Mouse (Mus musculus): ENCODE results near the gene Palld.

Palld gene

DNA sequence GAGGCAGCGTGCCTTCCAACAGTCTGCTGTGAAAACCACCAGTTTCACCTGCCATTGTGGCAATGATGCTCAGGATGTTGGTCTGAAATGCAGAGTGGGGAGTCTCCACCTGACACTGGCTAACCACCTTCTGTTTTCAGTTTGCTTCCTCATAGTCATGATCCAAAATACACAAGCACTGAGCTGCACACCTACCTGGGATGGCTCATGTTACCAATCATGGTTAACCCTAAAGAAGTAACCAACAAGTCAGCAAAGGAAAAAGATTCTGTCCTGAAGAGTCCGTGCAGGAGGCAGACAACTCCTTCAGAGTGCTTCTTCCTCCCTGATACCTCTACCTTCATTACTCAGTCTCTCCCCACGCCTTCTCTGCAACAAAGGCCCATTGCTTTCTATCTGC lies 314.8 kb downstream of the Palld start:
- DNase-seq (ENCODE audit: low spot score), result no peak

DNA sequence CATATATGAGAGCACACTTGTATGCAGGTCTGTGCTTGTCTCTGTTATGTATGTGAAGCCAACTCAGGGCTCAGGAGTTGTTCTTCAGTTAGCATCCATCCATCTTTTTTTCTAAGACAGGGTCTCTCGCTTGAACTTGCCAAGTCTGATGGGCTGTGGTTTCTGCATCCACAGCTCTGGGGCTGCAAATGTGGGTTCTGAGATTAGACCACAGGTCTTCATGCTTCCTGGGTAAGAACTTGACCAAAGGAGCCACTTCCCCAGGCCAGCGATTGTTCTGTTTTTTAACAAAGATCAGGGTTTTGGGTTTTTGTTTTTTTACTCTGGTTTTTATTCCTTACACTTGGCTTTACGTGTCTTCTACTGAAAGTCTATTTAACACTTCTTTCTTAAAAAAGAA lies 316.0 kb downstream of the Palld start:
- no peak for DNase-seq (ENCODE audit: low spot score)

DNA sequence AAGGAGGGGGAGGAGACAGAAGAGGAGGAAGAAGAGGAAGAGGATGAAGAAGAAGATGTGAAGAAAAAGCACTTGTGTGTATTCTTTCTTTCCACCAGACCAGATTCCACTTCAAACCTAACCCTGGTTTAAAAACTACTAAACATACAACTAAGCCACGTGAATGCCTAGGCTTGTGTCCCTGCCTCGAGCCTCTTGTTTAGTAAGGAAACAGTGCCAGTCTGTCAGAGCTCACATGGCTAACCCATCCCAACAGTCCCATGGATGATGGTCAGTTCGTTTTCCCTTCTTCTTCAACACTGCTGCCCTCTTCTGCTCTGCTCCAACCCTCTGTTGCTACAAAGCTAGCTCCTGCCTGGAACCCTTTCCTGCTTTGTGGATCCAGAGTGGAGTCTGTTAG lies 316.7 kb downstream of the Palld start:
- DNase-seq (ENCODE audit: low spot score), result no peak

DNA sequence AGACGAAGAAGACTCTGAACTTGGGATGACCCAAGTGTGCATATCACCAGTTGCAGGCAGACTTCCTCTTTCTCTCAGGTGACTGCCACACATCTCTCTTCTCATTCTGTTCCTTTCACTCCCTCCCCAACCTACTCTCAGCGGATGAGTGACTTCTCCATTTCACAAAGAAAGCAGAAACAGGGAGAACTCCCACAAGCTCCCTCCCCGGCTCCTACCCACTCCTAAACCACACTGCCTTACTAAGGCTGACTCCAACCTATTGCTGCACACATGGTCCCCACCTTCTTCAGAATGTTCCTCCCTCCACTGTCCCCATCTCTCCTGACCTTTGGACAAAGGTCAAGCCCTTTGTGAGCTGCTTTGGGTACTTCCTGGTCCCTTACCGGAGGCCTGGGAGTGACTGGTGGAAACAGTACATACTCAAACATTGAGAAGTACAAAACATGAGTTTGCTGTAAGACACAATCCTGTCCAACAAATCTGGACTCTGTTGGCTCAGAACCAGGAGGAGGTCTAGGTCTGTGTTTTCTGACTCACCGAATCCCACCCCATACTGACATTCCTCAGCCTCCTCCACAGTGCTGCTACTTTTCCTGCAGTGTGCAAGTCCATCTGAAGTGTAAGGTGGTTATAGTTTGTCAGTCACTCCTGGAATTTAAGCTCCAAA lies 317.6 kb downstream of the Palld start:
- no peak for DNase-seq (ENCODE audit: low spot score)

DNA sequence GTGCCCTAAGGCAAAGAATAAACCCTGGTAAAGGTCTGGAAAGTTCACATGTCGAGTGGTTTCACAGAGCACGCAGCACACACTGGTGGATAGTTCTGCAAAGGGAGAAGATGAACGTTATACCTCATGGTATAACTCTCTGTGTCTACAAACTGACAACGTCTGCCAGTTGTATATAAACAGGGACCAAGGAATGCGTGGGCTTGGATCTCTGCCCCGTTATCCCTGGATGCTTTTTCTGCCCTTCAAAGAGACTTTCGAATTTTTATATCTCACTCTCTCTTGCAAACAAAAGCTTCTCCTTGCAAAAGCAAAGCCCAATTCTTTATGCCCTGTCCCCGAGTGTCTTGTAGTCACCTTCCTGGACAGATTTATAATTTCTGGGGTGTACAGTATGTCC lies 319.9 kb downstream of the Palld start:
- no peak for DNase-seq (ENCODE audit: low spot score)

DNA sequence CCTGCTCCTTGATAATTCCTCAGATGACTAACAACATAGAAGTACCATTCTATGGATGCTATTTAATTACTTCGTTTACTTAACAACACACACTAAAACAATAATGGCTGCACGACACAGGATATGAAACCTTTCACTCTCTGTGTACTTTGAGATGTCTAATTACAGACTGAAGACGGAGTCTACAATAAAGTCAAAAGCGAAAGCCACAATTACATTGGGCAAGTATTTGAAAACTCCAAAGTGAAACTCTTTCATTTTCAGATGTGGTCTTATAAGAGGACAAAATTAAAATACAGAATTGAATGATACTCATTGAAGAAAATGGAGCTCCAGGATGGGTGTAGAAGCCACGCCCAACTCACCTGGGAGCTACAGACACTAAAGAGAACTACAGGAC lies 321.2 kb downstream of the Palld start:
- no peak for DNase-seq (ENCODE audit: low spot score)

DNA sequence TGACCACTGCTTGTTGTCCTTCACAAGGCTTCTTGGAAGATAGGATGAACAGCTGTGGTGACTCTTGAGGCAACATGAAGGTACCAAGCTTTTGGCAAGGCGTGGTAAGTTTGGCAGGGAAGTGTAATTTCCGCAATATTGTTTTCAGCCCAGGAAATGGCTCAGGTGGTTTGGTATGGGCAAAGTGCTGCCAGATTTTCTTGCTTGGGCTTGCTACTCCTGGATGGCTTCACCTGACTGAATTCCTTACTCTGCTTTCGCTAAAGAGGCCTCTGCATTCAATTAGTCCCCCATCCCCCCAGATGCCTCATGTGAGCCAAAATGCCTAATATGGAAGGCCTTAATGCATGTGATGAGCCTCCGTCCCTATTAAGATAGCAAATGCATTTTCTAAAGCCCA lies 322.7 kb downstream of the Palld start:
- DNase-seq (ENCODE audit: low spot score), result no peak

DNA sequence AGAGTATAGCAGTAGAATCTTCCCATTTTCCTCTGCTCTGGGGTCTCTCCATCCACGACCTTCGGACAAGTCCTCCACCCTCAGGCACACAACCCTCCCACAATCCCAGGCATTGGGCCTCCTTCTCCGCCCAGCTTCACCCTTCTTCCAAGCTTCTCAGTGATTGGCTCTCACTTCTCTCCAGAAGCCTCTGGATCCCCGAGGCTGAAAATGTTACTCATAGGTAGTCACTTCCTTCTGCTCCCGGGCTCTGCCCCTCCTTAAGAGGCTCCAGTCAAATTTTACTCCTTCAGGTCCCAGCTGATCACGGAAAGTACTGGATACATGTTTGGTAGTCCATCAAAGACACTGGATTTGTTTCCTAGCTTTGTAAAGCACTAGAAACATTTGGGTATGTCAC lies 323.7 kb downstream of the Palld start:
- DNase-seq (ENCODE audit: low spot score), result no peak

DNA sequence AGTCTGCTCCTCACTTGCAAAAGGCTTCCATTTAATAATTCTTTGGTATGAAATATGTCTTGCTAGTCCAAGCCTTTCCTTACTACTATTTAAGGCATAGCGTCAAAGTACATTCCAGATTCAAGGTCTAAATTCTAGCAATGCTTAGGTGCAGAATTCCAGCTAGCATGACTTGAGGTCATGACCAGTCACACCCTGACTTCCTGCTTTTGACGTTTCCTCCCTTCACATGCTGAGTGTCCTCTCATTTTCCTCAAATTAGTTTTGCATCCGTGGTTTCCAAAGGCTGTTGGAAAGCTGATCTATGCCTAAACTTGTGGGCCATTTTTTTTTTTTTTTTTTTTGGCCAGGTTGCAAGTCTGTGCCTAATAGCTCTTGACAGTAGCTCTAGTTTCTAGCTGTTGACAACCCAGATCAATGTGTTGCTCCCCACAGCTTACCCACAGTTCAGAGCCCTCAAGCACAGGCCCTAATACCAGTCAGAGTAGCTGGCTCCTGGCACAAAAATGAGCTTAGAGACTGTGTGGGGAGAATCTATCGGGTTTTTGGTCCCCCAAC lies 327.3 kb downstream of the Palld start:
- no peak for DNase-seq (ENCODE audit: low spot score)

DNA sequence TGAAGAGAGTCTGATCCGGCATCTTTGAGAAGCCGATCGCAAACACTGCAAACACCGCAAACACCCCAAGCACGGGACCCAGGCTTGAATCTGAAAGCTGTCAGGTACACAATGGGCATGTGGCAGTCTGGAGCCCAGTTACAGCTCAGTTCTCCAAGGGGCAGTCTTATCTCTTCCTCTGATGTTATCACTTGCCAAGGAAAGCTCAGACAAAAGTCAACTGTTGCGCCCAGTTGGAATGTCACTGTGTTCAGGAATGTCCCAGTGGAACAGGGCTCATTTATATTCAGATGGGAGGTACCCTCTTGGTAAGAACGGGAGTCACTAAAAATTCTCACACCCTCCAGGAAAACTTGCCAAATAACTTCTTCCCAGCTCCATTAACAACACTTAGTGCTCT lies 328.0 kb downstream of the Palld start:
- DNase-seq (ENCODE audit: low spot score), result no peak

DNA sequence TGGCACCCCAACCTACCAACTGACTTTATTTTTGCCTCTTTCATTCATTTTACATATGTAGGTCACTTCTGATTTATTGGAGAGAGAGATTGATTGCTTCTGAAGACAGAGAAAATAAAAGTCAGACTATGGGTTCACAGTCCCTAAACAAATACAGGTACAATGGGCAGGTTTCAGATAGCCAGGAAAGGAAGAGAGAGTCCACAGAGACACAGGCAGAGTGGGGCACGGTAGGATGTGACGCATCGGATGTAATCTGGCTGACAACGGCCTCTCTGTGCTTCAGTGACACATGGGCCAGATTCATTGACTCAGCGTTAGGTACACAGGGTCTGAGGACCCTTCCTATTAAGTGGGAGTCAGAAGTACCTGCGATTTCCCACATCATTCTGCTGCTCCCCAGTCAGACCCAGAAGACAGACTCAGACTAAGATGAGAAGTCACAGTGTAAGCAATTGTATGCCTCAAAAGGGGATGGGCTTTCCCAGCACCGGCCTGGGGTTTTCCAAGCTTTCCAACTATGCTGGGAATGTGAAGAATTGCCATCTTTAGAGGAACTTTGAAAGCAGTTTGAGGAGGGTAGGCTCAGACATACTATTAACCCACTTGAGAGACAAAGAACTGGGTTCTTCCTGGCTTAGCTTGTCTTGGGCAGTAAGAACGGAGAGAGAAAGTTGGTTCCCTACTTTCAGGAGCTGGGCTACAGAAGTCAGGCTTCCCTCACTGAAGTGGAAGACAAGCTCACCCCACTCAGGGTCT lies 329.1 kb downstream of the Palld start:
- no peak for DNase-seq (ENCODE audit: low spot score)

DNA sequence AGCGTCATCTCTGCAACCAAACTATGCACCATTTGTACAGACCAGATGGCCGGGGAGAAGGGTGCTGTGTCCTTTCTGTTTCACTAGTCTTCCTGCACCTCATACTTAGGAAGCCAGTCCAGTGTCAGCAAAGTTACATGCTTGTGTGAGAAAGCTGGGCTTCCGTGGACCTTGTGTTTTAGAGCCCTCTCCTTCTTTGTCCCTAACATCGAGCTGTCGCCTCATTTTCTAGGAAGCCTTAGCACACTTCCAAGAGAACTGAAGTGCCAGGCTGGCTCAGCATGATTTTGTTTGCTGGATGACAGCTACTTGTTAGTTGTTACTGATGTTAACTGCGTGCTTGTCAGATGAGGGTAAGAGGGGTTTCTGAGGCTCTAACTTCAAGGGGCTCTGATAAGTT lies 329.8 kb downstream of the Palld start:
- no peak for DNase-seq (ENCODE audit: low spot score)

DNA sequence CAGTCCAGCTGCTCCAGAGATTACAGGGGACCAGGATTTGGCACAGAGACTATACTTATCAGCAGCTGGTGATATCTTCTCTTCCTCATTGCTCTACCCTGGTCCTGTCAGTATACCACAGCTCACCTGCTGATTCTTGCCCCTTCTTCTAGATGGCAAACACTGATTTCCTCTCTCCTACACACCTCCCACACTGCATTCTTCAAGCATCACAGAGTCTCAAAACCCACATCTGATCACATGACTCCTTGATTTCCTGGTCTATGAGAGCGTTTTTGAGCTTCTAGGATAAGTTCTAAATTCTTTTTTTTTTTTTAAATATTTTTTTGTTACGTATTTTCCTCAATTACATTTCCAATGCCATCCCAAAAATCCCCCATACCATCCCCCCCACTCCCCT lies 331.9 kb downstream of the Palld start:
- no peak for DNase-seq (ENCODE audit: low spot score)

DNA sequence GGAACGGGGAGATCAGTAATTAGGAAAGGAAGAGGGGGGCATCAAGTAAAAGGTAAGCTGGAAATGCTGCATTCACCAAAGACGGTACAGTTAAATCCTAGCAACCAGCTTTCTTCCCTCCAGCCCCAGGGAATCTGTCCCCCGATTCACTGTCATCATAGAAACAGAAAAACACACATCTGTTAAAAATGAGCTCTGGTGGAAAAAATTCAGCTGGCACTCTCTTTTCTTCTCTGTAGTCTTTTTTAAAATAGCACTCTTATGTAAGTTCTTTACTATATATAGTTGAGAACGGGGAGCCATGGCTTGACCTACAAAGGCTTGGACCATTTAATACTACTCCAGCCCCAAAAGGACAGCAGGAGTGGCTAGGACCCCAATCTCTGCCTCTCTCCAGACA lies 332.8 kb downstream of the Palld start:
- no peak for DNase-seq (ENCODE audit: low spot score)

DNA sequence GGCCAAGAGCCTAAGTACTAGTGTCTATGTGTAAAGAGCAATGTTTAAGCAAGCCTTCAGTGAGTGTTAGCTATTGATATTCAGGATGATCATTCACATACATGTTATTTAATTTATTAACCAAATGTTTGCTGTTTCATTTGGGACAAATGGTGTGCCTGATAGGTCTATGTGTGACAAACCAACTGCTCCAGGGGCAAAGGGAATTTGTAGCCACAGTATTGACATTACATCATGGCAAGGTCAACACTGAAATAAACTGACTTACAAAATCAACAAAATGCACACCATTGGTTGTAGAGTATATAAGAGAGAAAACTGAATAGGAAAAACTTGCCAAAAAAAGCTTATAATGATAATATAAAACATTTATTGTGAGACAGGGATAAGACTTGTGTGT lies 333.3 kb downstream of the Palld start:
- DNase-seq (ENCODE audit: low spot score), result no peak

DNA sequence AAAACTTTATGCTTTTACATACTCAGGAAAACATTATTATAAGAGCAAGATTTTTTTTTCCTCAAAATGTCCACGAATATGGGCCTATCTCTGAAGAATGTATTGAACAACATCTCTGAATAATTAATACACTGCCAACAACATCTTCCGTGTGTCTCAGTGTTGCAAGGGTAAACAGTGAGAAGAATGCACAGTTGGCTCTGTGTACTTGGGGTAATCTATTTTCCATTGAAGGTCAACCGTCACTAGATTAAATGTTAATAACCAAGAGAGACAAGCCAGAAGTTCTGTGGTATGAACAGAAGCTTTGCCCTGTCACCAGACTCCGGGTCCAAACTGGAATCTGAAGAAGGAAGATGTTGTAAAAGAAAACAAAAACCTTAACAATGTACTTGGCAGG lies 339.1 kb downstream of the Palld start:
- DNase-seq (ENCODE audit: low spot score), result no peak

DNA sequence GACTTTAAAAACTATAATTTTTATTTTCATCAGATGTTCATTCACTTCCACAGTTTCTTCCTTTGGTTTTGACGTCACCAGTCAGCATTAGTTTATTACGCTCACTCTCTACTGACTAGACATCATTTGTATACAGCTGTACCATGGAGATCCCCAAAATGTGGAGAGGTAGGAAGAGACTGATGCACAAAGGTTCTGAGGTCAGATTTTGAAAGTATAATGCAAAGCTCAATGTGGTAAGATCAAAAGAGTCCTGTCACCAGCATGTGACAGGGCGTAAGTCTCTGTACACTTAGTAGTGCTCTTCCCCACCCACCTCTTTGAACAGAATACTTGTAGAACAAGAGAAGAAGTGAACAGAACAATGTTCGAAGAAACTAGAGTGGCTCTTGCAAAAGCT lies 339.9 kb downstream of the Palld start:
- no peak for DNase-seq (ENCODE audit: low spot score)

DNA sequence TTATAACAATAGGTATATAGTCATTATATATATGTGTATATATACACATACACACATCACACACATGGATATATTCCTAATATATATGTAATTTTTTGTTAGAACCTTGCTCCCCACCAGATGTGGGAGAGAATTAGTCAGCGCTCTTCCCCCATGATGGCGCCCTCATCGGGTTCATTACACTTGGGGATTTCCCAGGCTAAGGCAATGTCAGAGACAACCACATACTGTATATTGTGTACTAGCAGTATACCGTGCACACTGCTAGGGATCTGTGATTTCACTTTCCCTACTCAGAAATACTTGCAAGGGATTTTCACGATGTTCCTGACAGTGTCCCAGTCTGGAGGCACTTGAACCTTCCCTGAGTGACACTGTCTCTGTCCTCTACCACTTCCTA lies 341.3 kb downstream of the Palld start:
- no peak for DNase-seq (ENCODE audit: low spot score)

DNA sequence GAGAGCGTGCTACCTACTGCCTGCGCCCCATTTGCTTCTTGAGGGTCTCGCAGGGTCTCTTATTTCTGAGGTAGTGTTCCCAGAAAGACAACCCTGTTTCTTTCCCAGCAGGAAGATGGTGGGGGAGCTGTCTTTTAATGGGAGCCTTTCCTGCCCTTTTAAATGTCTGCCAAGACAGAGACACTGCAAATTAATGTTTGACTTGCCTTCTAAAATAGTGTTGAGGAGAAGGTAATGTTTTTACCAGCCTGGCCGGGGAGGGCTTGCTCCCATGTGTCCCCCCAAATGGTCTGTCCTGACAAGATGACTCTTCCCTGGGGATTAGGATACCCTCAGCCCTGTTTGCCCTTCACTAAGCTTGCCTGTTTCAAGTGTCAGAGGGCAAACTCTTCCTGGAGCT lies 342.5 kb downstream of the Palld start:
- DNase-seq (ENCODE audit: low spot score), result no peak

DNA sequence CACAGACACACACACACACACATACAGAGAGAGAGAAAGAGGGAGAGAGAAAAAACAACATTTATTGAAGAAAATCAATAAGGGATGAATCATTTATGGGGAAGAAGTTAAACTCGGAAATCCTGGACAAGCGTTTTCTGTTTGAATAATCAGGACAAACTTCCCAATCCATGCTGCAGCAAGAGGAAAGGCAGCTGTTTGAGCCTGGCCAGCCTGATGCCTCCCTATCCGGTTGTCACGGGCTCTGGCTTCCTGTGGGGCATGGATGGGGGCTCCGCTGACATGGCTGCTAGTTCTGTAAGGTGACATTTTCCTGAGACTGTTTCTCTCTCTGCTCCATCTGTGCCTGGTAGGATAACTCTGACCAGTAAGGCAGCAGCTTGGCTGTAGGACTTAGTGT lies 343.0 kb downstream of the Palld start:
- no peak for DNase-seq (ENCODE audit: low spot score)

DNA sequence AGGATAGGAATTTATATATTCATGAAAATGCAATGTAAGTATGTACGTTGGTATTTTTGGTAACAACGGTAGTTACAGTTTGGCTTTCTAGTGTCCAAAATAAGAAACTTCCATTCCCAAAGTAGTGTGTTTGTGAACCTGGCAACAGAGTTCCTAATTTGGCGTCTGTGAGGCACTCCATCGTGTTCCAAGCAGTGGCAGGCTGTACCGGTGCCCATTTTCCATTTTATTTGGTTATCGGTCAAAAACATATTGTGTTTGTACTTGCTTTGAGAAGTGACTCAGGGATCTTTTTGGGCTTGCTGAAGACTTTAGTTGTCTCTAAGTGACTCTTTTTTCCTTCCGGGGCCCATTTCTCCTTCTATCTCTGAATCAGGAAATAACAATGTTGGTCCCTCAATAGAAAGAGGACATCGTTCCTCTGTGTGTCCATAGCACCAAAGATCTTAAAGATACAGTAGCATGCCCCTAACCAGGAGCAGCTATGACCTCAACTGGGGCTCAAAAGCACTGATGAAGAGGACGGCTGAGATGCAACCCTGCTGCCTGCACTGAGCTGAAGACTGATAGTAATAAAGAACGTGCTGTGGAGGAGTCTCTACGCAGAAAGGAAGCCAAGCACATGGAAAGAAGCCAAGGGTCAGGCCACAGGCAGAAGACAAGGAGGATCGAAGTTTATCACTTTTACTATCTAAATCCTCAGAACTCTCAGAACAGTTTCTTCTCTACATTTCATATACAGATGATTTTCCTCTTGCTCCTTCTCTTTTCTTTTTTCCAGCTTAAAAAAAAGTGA lies 344.2 kb downstream of the Palld start:
- DNase-seq (ENCODE audit: low spot score), result no peak

DNA sequence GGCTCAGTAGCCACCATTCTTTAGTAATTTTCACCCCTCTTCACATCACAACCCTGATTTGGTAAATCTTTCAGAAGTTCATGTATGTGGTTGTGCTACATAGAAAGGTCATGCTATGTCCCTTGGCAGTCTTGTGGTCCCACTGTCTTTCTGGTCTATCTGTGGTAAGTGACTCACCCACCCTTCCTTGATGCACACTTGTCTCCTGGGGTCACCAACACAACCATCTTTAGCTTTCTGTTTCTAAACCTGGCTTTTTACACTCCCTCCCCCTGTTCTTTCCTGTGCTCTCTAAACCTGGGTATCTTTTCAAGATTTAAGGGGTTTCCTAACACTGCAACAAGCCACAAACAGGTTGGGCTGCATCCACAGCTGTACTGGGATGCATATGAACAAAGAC lies 345.5 kb downstream of the Palld start:
- no peak for DNase-seq (ENCODE audit: low spot score)

DNA sequence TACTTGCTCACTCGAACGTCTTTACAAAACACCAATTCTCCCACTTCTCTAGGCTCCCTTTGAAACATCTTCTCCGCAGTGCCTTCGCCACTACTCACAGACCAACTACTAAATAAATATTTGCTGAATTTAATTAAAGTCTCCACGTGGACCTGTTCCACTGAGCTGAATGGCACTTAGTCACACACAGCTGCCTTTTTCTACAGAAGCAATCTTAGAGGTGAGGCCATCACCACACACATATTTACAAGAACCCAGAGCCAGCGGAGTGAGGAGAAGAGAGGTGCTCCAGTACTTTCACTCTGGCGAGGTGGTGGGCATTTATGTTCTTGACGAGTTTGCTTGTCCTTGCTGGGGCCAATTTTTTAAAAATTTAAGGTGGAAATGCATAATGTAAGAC lies 346.3 kb downstream of the Palld start:
- DNase-seq (ENCODE audit: low spot score), result no peak
